Mouse (Mus musculus): ENCODE data around the gene Pbx3.

GRCm38 (mm10) chr2:34147476-34147875 lies 225.5 kb downstream of the Pbx3 start:
- TF ChIP-seq CTCF (IDR thresholded peaks at IDR 0.05; ENCODE audit: low read depth, low read length) (no peak), POLR2A (IDR thresholded peaks at IDR 0.05; ENCODE audit: insufficient read depth, low read length) (no peak), EP300 (IDR thresholded peaks at IDR 0.05; ENCODE audit: insufficient read depth, low read depth, low read length) (no peak)
